Mouse (Mus musculus) E14TG2a.4 (cell line): ENCODE measurements around the gene Hoxc4.

ENCODE experiments used
- CTCF ChIP-seq: conservative IDR thresholded peaks from 2 replicates; pipeline ENCODE4 v1.5.1; 2014; ENCODE audit warnings: low read length
- POU5F1 ChIP-seq: IDR thresholded peaks from 2 replicates; pipeline ENCODE4 v1.6.1; 2014; ENCODE audit warnings: low read length, borderline replicate concordance

- TF ChIP-seq POU5F1, result no peak
- no peak for TF ChIP-seq CTCF
Measured at GRCm38 (mm10) chr15:103010847-103011555, 7.7 kb upstream of the Hoxc4 start.
